Mouse (Mus musculus) neural tube, embryonic 14.5 days (tissue): Measurements from ENCODE around the gene Iqch. TPM values are rescaled to one million over a fixed set of nuclear protein-coding genes. Genes with fewer than 3 reads are reported as not detected.

ENCODE experiments used
- ATAC-seq: fragments of 200-750 bp; cut with Nextera tagmentation; 2 replicates; pipeline ENCODE4 v1.8.0; 2017; ENCODE audit warnings: low read depth, mild to moderate bottlenecking, moderate TSS enrichment, moderate library complexity
- H3K27ac ChIP-seq: fragments of 300-500 bp; sonication (generic); 2 replicates; pipeline ENCODE4 v1.5.1; 2014; ENCODE audit warnings: low read depth, mild to moderate bottlenecking, control low read depth, low read length, moderate library complexity, mixed read lengths
- H3K27me3 ChIP-seq: fragments of 300-500 bp; sonication (generic); 2 replicates; pipeline ENCODE4 v1.6.1; 2014; ENCODE audit warnings: low read length; ENCODE audit not compliant: control insufficient read depth, insufficient read depth
- H3K36me3 ChIP-seq: fragments of 300-500 bp; sonication (generic); 2 replicates; pipeline ENCODE4 v1.6.1; 2014; ENCODE audit warnings: low read length, mixed read lengths; ENCODE audit not compliant: control insufficient read depth, insufficient read depth
- H3K4me1 ChIP-seq: fragments of 300-500 bp; sonication (generic); 2 replicates; pipeline ENCODE4 v1.6.1; 2014; ENCODE audit warnings: low read length; ENCODE audit not compliant: control insufficient read depth, insufficient read depth
- H3K4me2 ChIP-seq: fragments of 300-500 bp; sonication (generic); 2 replicates; pipeline ENCODE4 v1.6.1; 2014; ENCODE audit warnings: mild to moderate bottlenecking, low read depth, low read length, control low read depth
- H3K4me3 ChIP-seq: fragments of 300-500 bp; sonication (generic); 2 replicates; pipeline ENCODE4 v1.5.1; 2014; ENCODE audit warnings: low read depth, low read length, control low read depth, mixed read lengths
- H3K9ac ChIP-seq: fragments of 300-500 bp; sonication (generic); replicated peaks from 2 replicates; pipeline ENCODE4 v1.6.1; 2014; ENCODE audit warnings: low read depth, mild to moderate bottlenecking, control low read depth, low read length, mixed read lengths
- H3K9me3 ChIP-seq: fragments of 300-500 bp; sonication (generic); 2 replicates; pipeline ENCODE4 v1.6.1; 2016; ENCODE audit warnings: low read length; ENCODE audit not compliant: control insufficient read depth
- WGBS: fragments of 180-500 bp; shearing (Covaris S2); extraction: QIAGEN DNeasy Blood & Tissue Kit; methylation state at CpG from one replicate; pipeline ENCODE4 v1.1.7; 2014; 5-methylcytosine and 5-hydroxymethylcytosine counted together
- polyA plus RNA-seq: library from polyadenylated mRNA; unstranded; fragments of >200 nt; fragmentation: Nextera tagmentation; extraction: Ambion mirVana; gene quantifications from 2 replicates; pipeline ENCODE4 v1.2.1, GENCODE M21; 2014

Gene Iqch
- polyA plus RNA-seq, 1 experiment from 2014 or later: 0.16 TPM

- ATAC-seq: no peak
- H3K27me3 ChIP-seq: no peaks in the 10 kb centered on the region
- WGBS: 95% methylated on average over 1 of the region's 1 CpGs
- H3K9me3 ChIP-seq: no peaks in the 10 kb centered on the region
- no peaks in the 10 kb centered on the region for H3K36me3 ChIP-seq
- no peaks in the 10 kb centered on the region for H3K4me1 ChIP-seq
- H3K9ac ChIP-seq: no peak overlapping the region
- H3K4me2 ChIP-seq: no peak overlapping the region
- no peak overlapping the region for H3K27ac ChIP-seq
- H3K4me3 ChIP-seq: no peak overlapping the region
Observed at GRCm38 (mm10) chr9:63501516-63501915, 100.8 kb downstream of the Iqch start.

- no peak overlapping the region for H3K4me2 ChIP-seq
- no peaks in the 10 kb centered on the region for H3K4me1 ChIP-seq
- H3K27me3 ChIP-seq: no peaks in the 10 kb centered on the region
- WGBS: 88% methylated on average over 8 of the region's 8 CpGs
- no peaks in the 10 kb centered on the region for H3K36me3 ChIP-seq
- H3K4me3 ChIP-seq: no peak overlapping the region
- H3K9ac ChIP-seq: no peak overlapping the region
- no peak for ATAC-seq
- H3K27ac ChIP-seq: no peak overlapping the region
- H3K9me3 ChIP-seq: no peaks in the 10 kb centered on the region
Observed at GRCm38 (mm10) chr9:63499912-63500311, 102.4 kb downstream of the Iqch start.

GRCm38 (mm10) chr9:63495786-63496185, 106.5 kb downstream of the Iqch start:
- H3K4me2 ChIP-seq: no peak overlapping the region
- no peak for ATAC-seq
- no peaks in the 10 kb centered on the region for H3K9me3 ChIP-seq
- peaks cover 8% of the 10 kb centered on the region; the same call in 1 of the 2 replicates for H3K4me1 ChIP-seq
- H3K27ac ChIP-seq: no peak overlapping the region
- H3K9ac ChIP-seq: no peak overlapping the region
- 91% methylated on average over 2 of the region's 2 CpGs for WGBS
- H3K4me3 ChIP-seq: no peak overlapping the region
- H3K36me3 ChIP-seq: no peaks in the 10 kb centered on the region
- H3K27me3 ChIP-seq: no peaks in the 10 kb centered on the region

GRCm38 (mm10) chr9:63493746-63494145, 108.5 kb downstream of the Iqch start:
- H3K27ac ChIP-seq: no peak overlapping the region
- H3K4me3 ChIP-seq: no peak overlapping the region
- 88% methylated on average over 4 of the region's 4 CpGs for WGBS
- no peaks in the 10 kb centered on the region for H3K36me3 ChIP-seq
- H3K4me2 ChIP-seq: no peak overlapping the region
- H3K27me3 ChIP-seq: no peaks in the 10 kb centered on the region
- peaks cover 17% of the 10 kb centered on the region; the same call in 1 of the 2 replicates for H3K4me1 ChIP-seq
- ATAC-seq: no peak
- H3K9ac ChIP-seq: no peak overlapping the region
- H3K9me3 ChIP-seq: no peaks in the 10 kb centered on the region

- 34% methylated on average over 9 of the region's 9 CpGs for WGBS
- no peaks in the 10 kb centered on the region for H3K9me3 ChIP-seq
Observed at GRCm38 (mm10) chr9:63492291-63492690, 110.0 kb downstream of the Iqch start.

GRCm38 (mm10) chr9:63490521-63491307, 111.6 kb downstream of the Iqch start:
- ATAC-seq: no peak; the same call in 1 of the 2 replicates
- no peaks in the 10 kb centered on the region for H3K27me3 ChIP-seq

More at GRCm38 (mm10) chr9:63492291-63492690, 110.0 kb downstream of the Iqch start:
- Histone ChIP-seq H3K4me2 (no peak overlapping the region), H3K36me3 (no peaks in the 10 kb centered on the region), H3K4me1 (peaks cover 17% of the 10 kb centered on the region; the same call in 1 of the 2 replicates), H3K27me3 (no peaks in the 10 kb centered on the region), H3K27ac (no peak overlapping the region), H3K4me3 (no peak overlapping the region), H3K9ac (no peak overlapping the region)
- ATAC-seq: no peak

GRCm38 (mm10) chr9:63489156-63489555, 113.1 kb downstream of the Iqch start:
- 34% methylated on average over 6 of the region's 6 CpGs for WGBS
- Histone ChIP-seq H3K9me3 (no peaks in the 10 kb centered on the region), H3K36me3 (no peaks in the 10 kb centered on the region), H3K4me1 (peaks cover 17% of the 10 kb centered on the region; the same call in 1 of the 2 replicates), H3K27ac (no peak overlapping the region), H3K4me3 (no peak overlapping the region), H3K9ac (no peak overlapping the region), H3K4me2 (no peak overlapping the region), H3K27me3 (no peaks in the 10 kb centered on the region)
- no peak for ATAC-seq

More at GRCm38 (mm10) chr9:63490521-63491307, 111.6 kb downstream of the Iqch start:
- H3K9me3 ChIP-seq: no peaks in the 10 kb centered on the region
- H3K4me2 ChIP-seq: no peak overlapping the region
- peaks cover 17% of the 10 kb centered on the region; the same call in 1 of the 2 replicates for H3K4me1 ChIP-seq
- H3K27ac ChIP-seq: peak overlapping the region; percentile 7; the same call in 1 of the 2 replicates
- no peaks in the 10 kb centered on the region for H3K36me3 ChIP-seq
- H3K9ac ChIP-seq: no peak overlapping the region
- 23% methylated on average over 12 of the region's 12 CpGs for WGBS
- H3K4me3 ChIP-seq: no peak overlapping the region

GRCm38 (mm10) chr9:63465561-63465960, 136.7 kb downstream of the Iqch start:
- 91% methylated on average over 3 of the region's 3 CpGs for WGBS
- ATAC-seq: no peak
- Histone ChIP-seq H3K9me3 (no peaks in the 10 kb centered on the region), H3K4me1 (no peaks in the 10 kb centered on the region), H3K36me3 (no peaks in the 10 kb centered on the region), H3K27ac (no peak overlapping the region), H3K4me3 (no peak overlapping the region), H3K4me2 (no peak overlapping the region), H3K27me3 (no peaks in the 10 kb centered on the region), H3K9ac (no peak overlapping the region)

- Histone ChIP-seq H3K36me3 (no peaks in the 10 kb centered on the region), H3K27ac (no peak overlapping the region), H3K27me3 (no peaks in the 10 kb centered on the region), H3K9ac (no peak overlapping the region), H3K4me1 (no peaks in the 10 kb centered on the region), H3K4me2 (no peak overlapping the region), H3K4me3 (no peak overlapping the region), H3K9me3 (no peaks in the 10 kb centered on the region)
- 69% methylated on average over 2 of the region's 2 CpGs for WGBS
- no peak for ATAC-seq
Observed at GRCm38 (mm10) chr9:63462296-63462695, 140.0 kb downstream of the Iqch start.
